Mouse (Mus musculus): ENCODE measurements around the gene Bglap3.

DNA sequence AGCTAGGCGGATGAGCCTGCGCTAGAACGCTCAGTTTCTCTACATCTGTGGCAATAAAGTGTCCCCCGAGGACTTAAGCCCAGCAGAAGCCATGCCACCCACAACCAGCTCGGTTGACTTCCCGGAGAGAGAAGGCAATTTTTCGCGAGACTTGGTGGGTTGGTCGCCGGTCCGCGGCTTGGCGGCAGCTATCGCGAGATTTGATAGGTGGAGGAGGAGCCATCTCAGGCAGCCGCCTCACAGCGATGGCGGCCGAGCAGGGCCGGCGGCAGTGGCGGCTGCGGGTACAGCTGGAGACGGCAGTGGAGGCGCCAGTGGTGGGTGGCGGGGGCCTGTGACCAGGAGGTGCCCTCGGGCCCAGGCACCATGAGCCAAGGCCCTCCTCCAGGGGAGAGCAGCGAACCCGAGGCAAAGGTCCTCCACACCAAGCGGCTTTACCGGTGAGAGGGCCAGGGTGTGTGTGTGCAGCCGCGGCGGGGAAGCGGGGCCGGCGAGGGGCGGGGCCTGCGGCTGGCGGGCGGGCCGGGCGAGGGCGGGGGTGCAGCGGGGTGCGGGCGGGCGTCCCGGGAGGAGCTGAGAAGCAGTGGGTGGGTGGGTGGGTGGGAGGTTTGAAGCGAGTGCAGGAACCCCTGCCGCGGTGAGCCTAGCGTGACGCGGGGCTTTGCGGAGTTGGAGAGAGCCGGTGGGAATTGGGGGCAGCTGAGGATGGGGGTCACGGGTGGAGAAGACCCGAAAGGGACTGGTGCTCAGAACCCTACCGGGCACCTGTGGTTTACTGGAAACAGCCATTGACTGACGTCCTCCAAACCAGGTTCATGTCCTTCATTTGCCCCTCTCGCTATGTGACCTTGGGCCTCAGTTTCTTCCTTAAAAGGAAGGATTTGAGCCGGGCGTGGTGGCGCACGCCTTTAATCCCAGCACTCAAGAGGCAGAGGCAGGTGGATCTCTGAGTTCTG lies 36.2 kb downstream of the Bglap3 start, which contains the start of the genes Tmem79 and Smg5:
- no peak for TF ChIP-seq CTCF (IDR thresholded peaks at IDR 0.05)
- TF ChIP-seq POLR2A (IDR thresholded peaks at IDR 0.05; ENCODE audit: insufficient read depth, low read depth, low read length) = peak; percentile 99

All from heart, adult 2 months (tissue).